Mouse (Mus musculus) testis, adult 2 months (tissue): Measurements from ENCODE around the gene Nexn. TPM values are rescaled to one million over a fixed set of nuclear protein-coding genes. Genes with fewer than 3 reads are reported as not detected.

ENCODE experiments used
- H3K27ac ChIP-seq: fragments of 200-500 bp; 2 replicates; pipeline ENCODE4 v1.5.1; 2012; ENCODE audit warnings: low read depth, low read length; ENCODE audit not compliant: control insufficient read depth, insufficient read depth
- H3K27me3 ChIP-seq: fragments of 200-500 bp; 2 replicates; pipeline ENCODE4 v1.6.1; 2012; ENCODE audit warnings: mild to moderate bottlenecking, low read length, moderate library complexity; ENCODE audit not compliant: control insufficient read depth, insufficient read depth
- H3K36me3 ChIP-seq: fragments of 200-500 bp; 2 replicates; pipeline ENCODE4 v1.6.1; 2012; ENCODE audit warnings: mild to moderate bottlenecking, low read length; ENCODE audit not compliant: control insufficient read depth, insufficient read depth
- H3K4me1 ChIP-seq: fragments of 200-500 bp; 2 replicates; pipeline ENCODE4 v1.6.1; 2012; ENCODE audit warnings: low read length; ENCODE audit not compliant: control insufficient read depth, insufficient read depth
- H3K4me3 ChIP-seq: fragments of 200-500 bp; 2 replicates; pipeline ENCODE4 v1.5.1; 2012; ENCODE audit warnings: low read depth, mild to moderate bottlenecking, low read length, moderate library complexity, mixed read lengths; ENCODE audit not compliant: control insufficient read depth
- CTCF ChIP-seq: fragments of 200-500 bp; IDR thresholded peaks from 2 replicates; pipeline ENCODE4 v1.5.1; 2012; ENCODE audit warnings: low read depth, mild to moderate bottlenecking, inconsistent platforms, low read length, moderate library complexity; ENCODE audit not compliant: control insufficient read depth, insufficient read depth, insufficient replicate concordance
- POLR2A ChIP-seq: fragments of 200-500 bp; IDR thresholded peaks from 2 replicates; pipeline ENCODE4 v1.6.1; 2012; ENCODE audit warnings: low read depth, mild to moderate bottlenecking, inconsistent platforms, low read length, moderate library complexity; ENCODE audit not compliant: control insufficient read depth
- polyA plus RNA-seq: library from polyadenylated mRNA; depleted of rRNA; stranded (reverse); fragments of >200 nt; gene quantifications from 2 replicates; pipeline ENCODE4 v1.2.3, GENCODE M21; 2012

Gene Nexn
- polyA plus RNA-seq, 1 experiment = 0.81 TPM

- no peak for TF ChIP-seq CTCF
- TF ChIP-seq POLR2A = no peak
- H3K4me3 ChIP-seq = peak overlapping the region; percentile 76
- H3K36me3 ChIP-seq = no peaks in the 10 kb centered on the region; the same call in 1 of the 2 replicates
- H3K27me3 ChIP-seq = no peaks in the 10 kb centered on the region
- H3K27ac ChIP-seq = no peak overlapping the region
- H3K4me1 ChIP-seq = peaks cover 2% of the 10 kb centered on the region; the same call in 1 of the 2 replicates
These were observed 57.9 kb downstream of the Nexn start for GRCm38 (mm10) chr3:152208096-152208885.

- Histone ChIP-seq H3K4me3 (no peak overlapping the region; the same call in 1 of the 2 replicates), H3K27ac (no peak overlapping the region), H3K36me3 (no peaks in the 10 kb centered on the region; the same call in 1 of the 2 replicates), H3K4me1 (peaks cover 2% of the 10 kb centered on the region; the same call in 1 of the 2 replicates), H3K27me3 (no peaks in the 10 kb centered on the region)
- TF ChIP-seq CTCF (no peak), POLR2A (no peak)
These were observed 59.0 kb downstream of the Nexn start for GRCm38 (mm10) chr3:152207156-152207555.

- TF ChIP-seq POLR2A = no peak
- TF ChIP-seq CTCF = no peak
- H3K4me3 ChIP-seq = no peak overlapping the region
These were observed 61.6 kb downstream of the Nexn start for GRCm38 (mm10) chr3:152204577-152204976.

GRCm38 (mm10) chr3:152203996-152204395 lies 62.2 kb downstream of the Nexn start:
- H3K36me3 ChIP-seq = no peaks in the 10 kb centered on the region; the same call in 1 of the 2 replicates
- H3K4me3 ChIP-seq = no peak overlapping the region
- no peaks in the 10 kb centered on the region for H3K27me3 ChIP-seq
- H3K4me1 ChIP-seq = peaks cover 2% of the 10 kb centered on the region; the same call in 1 of the 2 replicates
- TF ChIP-seq CTCF = no peak
- TF ChIP-seq POLR2A = no peak
- no peak overlapping the region for H3K27ac ChIP-seq

More at GRCm38 (mm10) chr3:152204577-152204976, 61.6 kb downstream of the Nexn start:
- Histone ChIP-seq H3K4me1 (peaks cover 2% of the 10 kb centered on the region; the same call in 1 of the 2 replicates), H3K27me3 (no peaks in the 10 kb centered on the region), H3K36me3 (no peaks in the 10 kb centered on the region; the same call in 1 of the 2 replicates), H3K27ac (no peak overlapping the region)

GRCm38 (mm10) chr3:152203411-152203810 lies 62.7 kb downstream of the Nexn start:
- Histone ChIP-seq H3K36me3 (no peaks in the 10 kb centered on the region; the same call in 1 of the 2 replicates), H3K4me1 (peaks cover 2% of the 10 kb centered on the region; the same call in 1 of the 2 replicates), H3K27ac (no peak overlapping the region), H3K27me3 (no peaks in the 10 kb centered on the region), H3K4me3 (no peak overlapping the region)
- TF ChIP-seq POLR2A = no peak
- no peak for TF ChIP-seq CTCF

GRCm38 (mm10) chr3:152202942-152203341 lies 63.2 kb downstream of the Nexn start:
- Histone ChIP-seq H3K27me3 (no peaks in the 10 kb centered on the region), H3K36me3 (no peaks in the 10 kb centered on the region), H3K27ac (no peak overlapping the region), H3K4me3 (no peak overlapping the region), H3K4me1 (peaks cover 2% of the 10 kb centered on the region; the same call in 1 of the 2 replicates)
- TF ChIP-seq POLR2A (no peak), CTCF (no peak)

- Histone ChIP-seq H3K27ac (no peak overlapping the region), H3K27me3 (no peaks in the 10 kb centered on the region), H3K4me1 (no peaks in the 10 kb centered on the region), H3K36me3 (no peaks in the 10 kb centered on the region), H3K4me3 (no peak overlapping the region)
- TF ChIP-seq CTCF (no peak), POLR2A (no peak)
These were observed 64.5 kb downstream of the Nexn start for GRCm38 (mm10) chr3:152201651-152202050.
